Mouse (Mus musculus) bone marrow, adult 2 months (tissue): ENCODE data around the gene Uso1. TPM values are rescaled to one million over a fixed set of nuclear protein-coding genes. Genes with fewer than 3 reads are reported as not detected.

Experiments
- H3K27ac ChIP-seq: fragments of 200-500 bp; 2 replicates; pipeline ENCODE4 v1.5.1; 2012; ENCODE audit warnings: low read depth, mild to moderate bottlenecking, control low read depth, inconsistent platforms, low read length; ENCODE audit not compliant: control insufficient read depth, poor library complexity, insufficient read depth
- H3K4me1 ChIP-seq: fragments of 200-500 bp; 2 replicates; pipeline ENCODE4 v1.6.1; 2011; ENCODE audit warnings: low read length; ENCODE audit not compliant: control insufficient read depth, insufficient read depth
- H3K4me3 ChIP-seq: fragments of 200-500 bp; replicated peaks from 2 replicates; pipeline ENCODE3; 2011; ENCODE audit warnings: mild to moderate bottlenecking, low read depth, low read length, control low read depth; ENCODE audit not compliant: control insufficient read depth
- CTCF ChIP-seq: fragments of 200-500 bp; IDR thresholded peaks from 2 replicates; pipeline ENCODE4 v1.5.1; 2011; ENCODE audit warnings: low read length, control low read depth; ENCODE audit not compliant: control insufficient read depth, insufficient read depth
- POLR2A ChIP-seq: fragments of 200-500 bp; IDR thresholded peaks from 2 replicates; pipeline ENCODE4 v1.6.1; 2011; ENCODE audit warnings: low read depth, mild to moderate bottlenecking, control low read depth, low read length, borderline replicate concordance; ENCODE audit not compliant: control insufficient read depth
- WGBS: fragments of 180-500 bp; shearing (Covaris S2); methylation state at CpG from one replicate; pipeline ENCODE4 v1.1.7; 2018; 5-methylcytosine and 5-hydroxymethylcytosine counted together
- polyA plus RNA-seq: library from polyadenylated mRNA; stranded (reverse); fragments of >200 nt; gene quantifications from 2 replicates; pipeline ENCODE4 v1.2.4, GENCODE M21; 2011; ENCODE audit warnings: low replicate concordance; ENCODE audit not compliant: missing spikeins, insufficient read depth, insufficient read length

The Uso1 gene
- polyA plus RNA-seq, 1 experiment, result 23.1 TPM

DNA sequence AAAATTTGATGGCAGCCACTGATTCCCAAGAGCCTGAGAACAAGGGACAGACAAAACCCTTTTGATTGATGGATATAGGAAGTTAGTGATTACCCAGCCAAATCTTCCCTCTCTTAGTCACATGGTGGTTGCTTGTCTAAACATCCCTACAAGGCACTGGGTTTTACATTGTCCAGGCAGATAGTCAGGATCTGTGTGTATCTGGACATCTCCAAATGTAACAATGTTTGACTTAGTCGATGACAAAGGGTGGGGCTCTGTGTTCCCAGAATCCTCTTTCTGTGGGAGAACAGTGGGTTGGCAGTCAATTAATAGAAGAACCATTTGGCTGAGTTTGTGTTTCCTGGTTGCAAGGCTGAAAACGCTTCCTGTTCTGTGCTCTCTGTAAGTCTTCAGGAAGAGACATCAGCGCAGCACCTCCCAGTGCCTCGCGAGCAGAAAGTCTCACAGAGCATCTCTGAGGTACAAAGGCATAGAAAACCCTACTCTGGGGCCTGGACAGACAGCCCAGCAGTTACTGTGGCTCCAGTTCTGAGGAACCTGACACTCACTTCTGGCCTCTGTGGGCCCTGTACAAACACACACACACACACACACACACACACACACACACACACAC lies 97.3 kb downstream of the Uso1 start:
- under 1% methylated on average over 5 of the region's 5 CpGs for WGBS
- H3K27ac ChIP-seq, result no peak overlapping the region
- no peaks in the 10 kb centered on the region; the same call in 1 of the 2 replicates for H3K4me1 ChIP-seq
- H3K4me3 ChIP-seq, result no peak overlapping the region
- TF ChIP-seq POLR2A (no peak), CTCF (no peak)

DNA sequence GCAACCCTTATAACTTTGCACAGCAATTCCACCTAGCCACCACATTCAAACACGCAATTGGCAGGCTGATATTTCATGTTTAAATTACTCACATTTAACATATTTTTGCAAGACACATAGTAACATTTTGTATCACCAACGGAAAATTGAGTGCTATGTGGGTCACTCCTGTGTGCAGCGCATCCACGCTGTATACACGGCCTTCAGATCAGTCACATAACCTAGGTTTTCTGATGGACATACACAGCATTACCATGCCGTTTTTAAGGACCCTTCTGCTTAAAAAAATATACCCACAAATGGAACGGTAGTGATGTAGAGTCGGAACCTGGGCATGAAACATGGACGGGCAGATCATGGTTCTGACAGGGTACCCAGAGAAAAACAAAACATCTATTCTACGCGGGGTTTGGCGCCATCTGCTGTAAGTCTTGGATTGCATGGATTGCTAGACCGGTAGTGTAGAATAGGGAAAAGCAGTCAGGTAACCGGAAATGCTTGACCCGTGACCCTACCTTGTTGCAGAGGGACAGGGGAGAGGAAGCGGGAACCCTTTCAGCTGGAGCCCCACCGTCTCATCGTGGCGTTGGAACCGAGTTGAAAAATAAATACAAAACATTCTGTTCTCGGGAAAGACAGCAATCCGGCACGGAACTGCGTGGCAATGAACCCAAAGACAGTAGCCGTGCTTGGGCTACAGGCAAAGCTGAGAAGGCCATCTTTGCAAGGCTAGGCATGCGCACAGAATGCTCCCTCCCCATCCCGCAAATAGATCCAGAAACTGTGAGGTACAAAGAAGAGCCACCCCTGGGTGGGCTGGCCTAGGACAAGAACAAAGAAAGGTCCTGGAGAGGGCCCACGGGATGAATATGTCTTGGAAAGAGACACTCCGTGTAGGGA lies 101.8 kb downstream of the Uso1 start:
- no peak overlapping the region for H3K4me3 ChIP-seq
- H3K27ac ChIP-seq, result no peak overlapping the region
- TF ChIP-seq POLR2A (no peak), CTCF (no peak)
- H3K4me1 ChIP-seq, result no peaks in the 10 kb centered on the region
- WGBS, result 40% methylated on average over 29 of the region's 29 CpGs

DNA sequence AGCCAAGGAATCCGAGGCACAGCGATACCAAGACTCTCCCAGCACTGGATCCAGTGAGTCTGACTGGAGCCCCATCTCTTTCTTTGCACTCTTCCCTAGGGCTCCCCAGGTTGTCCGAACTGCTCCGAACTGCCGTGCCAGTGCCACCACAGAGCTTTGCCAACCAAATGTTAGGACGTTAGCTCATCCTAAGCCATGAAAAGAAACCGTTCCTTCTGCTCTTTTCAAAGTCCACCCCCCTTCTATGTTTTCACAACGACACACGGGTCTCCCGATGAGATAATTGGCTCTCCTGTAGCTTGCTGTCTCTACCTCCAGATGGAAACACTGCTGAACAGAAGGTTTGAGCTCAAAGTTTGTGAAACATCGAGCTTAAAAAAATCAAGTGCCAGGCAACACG lies 103.0 kb downstream of the Uso1 start:
- Histone ChIP-seq H3K4me1 (no peaks in the 10 kb centered on the region; the same call in 1 of the 2 replicates), H3K27ac (no peak overlapping the region), H3K4me3 (no peak overlapping the region)
- TF ChIP-seq POLR2A (no peak), CTCF (no peak)
- 84% methylated on average over 12 of the region's 12 CpGs for WGBS

DNA sequence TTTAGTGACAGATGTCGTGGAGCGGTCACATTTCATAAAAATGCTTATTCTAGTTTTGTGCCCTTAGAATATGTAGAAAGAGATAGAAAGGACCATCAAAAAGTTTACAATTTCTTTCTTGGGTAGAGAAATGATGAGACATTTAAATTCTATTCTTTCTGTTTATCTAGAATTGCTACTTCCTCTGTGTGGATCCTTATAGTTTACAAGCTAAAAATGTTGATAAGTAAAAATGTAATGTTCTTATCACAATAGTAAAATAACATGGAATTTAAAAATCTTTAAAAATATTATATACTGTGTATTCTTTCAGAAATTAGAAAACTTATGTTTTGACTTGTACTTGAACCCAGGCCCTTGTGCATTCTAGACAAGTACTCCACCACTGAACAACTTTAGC lies 107.2 kb downstream of the Uso1 start:
- WGBS, result 88% methylated on average over 2 of the region's 2 CpGs
- Histone ChIP-seq H3K4me3 (no peak overlapping the region), H3K27ac (no peak overlapping the region), H3K4me1 (no peaks in the 10 kb centered on the region; the same call in 1 of the 2 replicates)
- no peak for TF ChIP-seq POLR2A
- no peak for TF ChIP-seq CTCF

DNA sequence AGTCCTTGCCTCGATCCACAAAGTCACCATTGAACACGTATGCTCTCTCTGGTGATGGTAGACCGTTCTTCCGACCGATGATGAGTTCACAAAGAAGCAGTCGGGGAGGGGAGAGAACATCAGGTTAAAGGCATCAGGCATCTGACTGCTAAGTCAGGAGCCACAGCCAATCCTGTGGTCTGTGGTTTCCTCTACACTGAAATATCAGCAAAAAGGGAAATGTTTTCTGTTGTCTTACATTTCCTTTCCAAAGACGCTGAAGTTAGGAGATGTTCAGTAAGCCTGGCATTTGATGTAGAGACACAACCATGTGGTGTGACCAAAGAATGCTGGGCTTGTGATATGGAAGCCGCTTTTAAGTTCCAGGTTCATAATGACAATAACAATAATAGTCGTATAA lies 107.7 kb downstream of the Uso1 start:
- Histone ChIP-seq H3K27ac (no peak overlapping the region), H3K4me1 (no peaks in the 10 kb centered on the region; the same call in 1 of the 2 replicates), H3K4me3 (no peak overlapping the region)
- 3% methylated on average over 9 of the region's 9 CpGs for WGBS
- TF ChIP-seq CTCF (no peak), POLR2A (no peak)

DNA sequence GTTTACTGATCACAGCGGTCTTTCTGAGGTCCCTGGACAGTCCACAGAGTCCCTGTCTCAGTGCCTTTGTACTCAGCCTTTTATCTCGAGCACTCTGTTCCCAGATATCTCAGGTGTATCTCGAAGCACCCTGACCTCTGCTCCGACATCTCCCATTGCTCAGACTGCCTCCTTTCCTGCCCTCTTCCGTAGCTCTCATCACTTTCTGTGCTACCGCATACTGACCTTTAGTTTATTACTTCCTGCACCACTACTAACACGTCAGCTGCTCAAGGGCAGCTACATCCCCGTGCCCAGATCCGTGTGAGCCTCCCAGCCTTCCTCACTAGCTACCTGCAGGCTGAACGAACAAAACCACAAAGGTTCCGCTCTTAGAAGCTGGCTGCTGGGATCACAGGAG lies 110.9 kb downstream of the Uso1 start:
- TF ChIP-seq CTCF, result no peak
- TF ChIP-seq POLR2A, result no peak
- WGBS, result 69% methylated on average over 11 of the region's 11 CpGs
- Histone ChIP-seq H3K4me1 (no peaks in the 10 kb centered on the region; the same call in 1 of the 2 replicates), H3K27ac (no peak overlapping the region), H3K4me3 (no peak overlapping the region)

DNA sequence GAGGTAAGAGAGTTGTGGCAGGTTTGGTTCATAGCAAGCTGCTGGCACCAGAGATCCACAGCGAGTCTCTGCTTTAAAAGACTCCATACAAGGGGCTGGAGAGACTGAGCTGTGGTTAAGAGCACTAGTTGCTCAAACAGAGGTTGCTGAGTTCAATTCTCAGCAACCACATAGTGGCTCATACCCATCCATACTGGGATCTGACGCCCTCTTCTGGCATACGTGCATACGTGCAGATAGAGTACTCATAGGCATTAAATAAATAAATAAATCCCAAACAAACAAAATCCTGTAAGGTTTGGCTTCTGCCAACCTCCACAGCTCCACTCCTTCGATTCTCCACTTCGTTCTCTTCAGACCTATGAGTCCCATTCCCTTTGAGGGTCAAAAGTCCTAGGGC lies 114.3 kb downstream of the Uso1 start:
- Histone ChIP-seq H3K27ac (no peak overlapping the region), H3K4me1 (no peaks in the 10 kb centered on the region), H3K4me3 (no peak overlapping the region)
- TF ChIP-seq CTCF (no peak), POLR2A (no peak)
- 73% methylated on average over 6 of the region's 6 CpGs for WGBS

Other genes starting within 250 kb of the Uso1 start
- 31.4 and 41.3 TPM in 2 replicates for gene Rchy1, start 174.9 kb upstream of the Uso1 start, polyA plus RNA-seq
- not detected in 2 replicates for gene Odaph, start 150.5 kb upstream of the Uso1 start, polyA plus RNA-seq
- 0.25 and 1.00 TPM in 2 replicates for gene Cdkl2, start 94.1 kb upstream of the Uso1 start, polyA plus RNA-seq
- gene G3bp2, start 54.2 kb upstream of the Uso1 start, polyA plus RNA-seq, result 22.7 and 46.8 TPM in 2 replicates
- gene U90926, start 77.5 kb downstream of the Uso1 start, polyA plus RNA-seq, result not detected in 2 replicates
- not detected in 2 replicates for gene Ppef2, start 118.3 kb downstream of the Uso1 start, polyA plus RNA-seq
- gene Naaa, start 140.2 kb downstream of the Uso1 start, polyA plus RNA-seq, result 5.6 and 6.6 TPM in 2 replicates
- gene Sdad1, start 172.5 kb downstream of the Uso1 start, polyA plus RNA-seq, result 8.9 and 14.1 TPM in 2 replicates
- gene Cxcl9, start 190.1 kb downstream of the Uso1 start, polyA plus RNA-seq, result 1.3 and 1.7 TPM in 2 replicates
- gene Art3, start 193.9 kb downstream of the Uso1 start, polyA plus RNA-seq, result 2.4 TPM in 1 of 2 replicates, not detected in the other
- 1.2 and 4.0 TPM in 2 replicates for gene Cxcl10, start 211.0 kb downstream of the Uso1 start, polyA plus RNA-seq